Mouse (Mus musculus) c-Kit-positive CD71-positive TER-119-negative erythroid progenitor cells, embryonic 14.5 days (primary cell): ENCODE measurements around the gene Tcp11l2.

Experiments
- DNase-seq: peaks from one replicate; pipeline ENCODE4 v3.0.0-alpha.2; 2013; ENCODE audit warnings: low read depth

The Tcp11l2 gene

DNA sequence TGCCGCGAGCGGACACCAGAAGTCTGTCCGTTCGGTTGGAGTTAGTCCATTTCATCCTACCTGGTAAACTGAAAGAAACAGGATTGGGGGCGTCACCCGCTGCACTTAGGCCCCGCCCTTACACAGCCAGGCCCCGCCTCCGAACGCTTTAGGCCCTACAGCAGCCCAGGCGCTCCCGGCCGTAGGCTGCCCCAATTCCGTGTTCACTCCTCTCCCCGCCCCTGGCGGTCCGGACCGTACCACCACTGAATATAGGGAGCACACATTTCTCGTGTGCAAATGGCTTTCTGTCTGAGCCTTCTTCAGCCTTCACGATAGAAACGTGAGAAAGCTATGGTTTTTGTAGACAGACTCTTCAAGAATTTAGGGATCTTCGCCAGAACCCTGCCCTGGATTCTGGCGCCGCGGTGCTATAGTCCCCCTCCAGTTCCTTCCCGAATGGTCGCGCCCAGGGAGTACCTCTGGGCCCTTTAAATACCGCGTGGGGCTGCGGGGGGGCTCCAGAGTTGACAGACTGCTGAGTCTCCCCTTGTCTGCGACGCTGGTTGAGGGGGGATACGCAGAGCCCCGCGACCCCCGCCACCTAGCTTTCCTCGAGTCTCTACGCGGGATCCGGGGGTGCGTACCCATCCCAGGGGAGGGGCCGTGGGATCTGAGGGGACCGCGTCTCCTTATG lies at the start of gene Tcp11l2:
Gene Tcp11l2, plus strand, starts transcription at position 232 of the 676 bp plus-strand sequence.
- DNase-seq: peak; percentile 85

DNA sequence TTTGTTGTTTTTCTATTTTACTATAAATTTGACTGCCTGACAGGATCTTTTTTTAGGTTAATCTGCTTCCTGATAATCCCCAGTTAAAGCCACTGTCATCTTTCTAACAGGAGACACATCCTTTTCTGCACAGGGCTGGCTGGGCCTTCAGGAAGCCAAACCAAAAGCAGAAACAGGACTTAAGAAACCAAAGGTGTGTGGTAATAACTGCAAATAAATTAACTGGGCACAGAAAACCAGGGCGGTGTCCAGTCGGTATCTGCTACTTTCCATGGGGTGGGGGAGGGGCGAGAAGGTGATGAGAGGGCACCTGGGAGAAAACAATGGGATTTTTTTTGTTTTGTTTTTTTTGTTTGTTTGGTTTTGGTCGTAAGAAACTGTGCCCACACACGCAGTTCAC lies 49.4 kb upstream of the Tcp11l2 start:
- DNase-seq: no peak

DNA sequence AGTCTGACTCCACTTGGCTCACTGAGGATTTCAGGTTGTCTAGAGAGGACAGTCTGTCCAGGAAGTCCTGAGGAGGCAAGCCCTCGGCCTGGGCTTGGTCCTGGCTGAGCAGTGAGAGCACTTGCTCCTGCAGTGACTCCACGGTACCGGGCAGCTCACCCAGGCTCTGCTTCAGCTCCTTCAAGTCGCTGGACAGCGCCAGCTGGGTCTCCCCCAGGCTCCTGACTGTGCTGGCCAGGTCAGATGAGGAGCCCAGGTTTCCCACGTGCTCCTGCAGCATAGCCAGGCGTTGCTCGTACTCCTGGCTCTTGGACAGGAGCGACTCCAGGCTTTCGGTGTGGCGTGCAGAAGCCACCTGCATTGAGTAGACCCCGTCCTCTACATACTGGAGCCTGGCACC lies 48.8 kb upstream of the Tcp11l2 start:
- no peak for DNase-seq

DNA sequence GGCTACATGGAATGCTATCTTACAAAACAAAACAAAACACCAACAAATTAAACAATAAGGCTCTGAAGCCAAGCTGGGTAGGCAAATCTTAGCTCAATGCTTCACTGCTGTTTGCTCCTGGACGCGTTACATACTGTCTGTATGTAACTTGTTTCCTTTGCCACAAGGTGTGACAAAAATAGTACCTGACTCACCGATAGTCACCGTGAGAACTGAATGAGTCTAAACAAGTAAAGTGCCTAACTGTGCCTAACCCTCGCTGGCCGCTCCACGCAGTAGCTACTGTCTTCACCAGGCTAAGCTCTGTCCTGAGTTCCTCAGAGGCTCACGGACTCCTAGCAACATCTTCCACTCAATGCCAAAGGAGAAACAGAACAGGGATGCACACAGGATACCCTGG lies 46.0 kb upstream of the Tcp11l2 start:
- no peak for DNase-seq

DNA sequence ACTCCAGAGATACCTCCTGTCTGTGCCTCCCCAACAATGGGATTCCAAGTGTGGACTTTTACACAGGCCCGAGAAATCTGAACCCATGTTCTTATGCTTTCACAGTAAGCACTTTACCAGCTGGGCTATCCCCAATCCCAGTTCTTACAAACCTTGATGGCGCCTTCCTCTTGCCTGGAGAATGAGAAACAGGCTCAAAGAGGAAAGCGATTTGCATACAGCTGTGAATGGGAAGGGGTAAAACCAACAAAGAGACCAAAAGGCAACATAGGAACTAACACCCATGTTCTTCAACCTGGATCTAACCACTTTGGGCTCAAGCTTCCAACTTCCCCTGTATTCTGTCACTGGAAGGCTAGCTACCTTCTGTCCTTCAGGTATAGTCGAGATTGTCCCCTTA lies 44.9 kb upstream of the Tcp11l2 start:
- no peak for DNase-seq

DNA sequence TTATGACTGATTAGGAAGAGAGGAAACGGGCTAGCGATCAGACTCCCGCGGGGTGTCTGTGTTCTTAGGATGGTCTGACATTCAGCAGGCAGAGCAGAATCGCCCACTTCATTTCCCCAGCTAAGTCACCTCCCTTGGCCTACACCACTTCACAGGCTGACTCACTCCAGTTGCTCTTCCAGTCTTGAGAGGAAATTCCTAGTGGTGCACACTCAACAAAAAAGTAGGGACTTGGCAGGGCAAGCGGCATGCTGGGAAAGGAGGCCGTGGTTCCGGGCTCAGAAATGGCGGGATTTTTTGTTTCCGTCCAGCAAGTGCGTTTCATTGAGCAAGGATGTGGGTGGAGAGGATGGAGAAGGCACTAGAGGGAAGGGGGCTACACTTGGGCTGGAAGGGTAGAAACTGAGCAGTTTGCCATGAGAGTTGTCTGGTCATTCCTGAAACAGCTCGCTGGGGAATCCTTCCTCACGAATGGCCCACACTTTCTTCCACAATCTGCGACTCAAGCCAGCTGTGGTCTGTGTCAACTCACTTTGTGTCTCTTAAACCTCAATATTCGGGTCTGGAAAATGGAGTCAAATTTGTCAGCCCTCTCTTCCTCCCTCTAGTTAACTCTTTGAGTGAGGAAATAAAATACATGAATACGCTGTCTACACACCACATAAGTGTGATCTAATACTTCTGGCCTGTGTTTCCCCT lies 44.1 kb upstream of the Tcp11l2 start:
- DNase-seq: no peak

DNA sequence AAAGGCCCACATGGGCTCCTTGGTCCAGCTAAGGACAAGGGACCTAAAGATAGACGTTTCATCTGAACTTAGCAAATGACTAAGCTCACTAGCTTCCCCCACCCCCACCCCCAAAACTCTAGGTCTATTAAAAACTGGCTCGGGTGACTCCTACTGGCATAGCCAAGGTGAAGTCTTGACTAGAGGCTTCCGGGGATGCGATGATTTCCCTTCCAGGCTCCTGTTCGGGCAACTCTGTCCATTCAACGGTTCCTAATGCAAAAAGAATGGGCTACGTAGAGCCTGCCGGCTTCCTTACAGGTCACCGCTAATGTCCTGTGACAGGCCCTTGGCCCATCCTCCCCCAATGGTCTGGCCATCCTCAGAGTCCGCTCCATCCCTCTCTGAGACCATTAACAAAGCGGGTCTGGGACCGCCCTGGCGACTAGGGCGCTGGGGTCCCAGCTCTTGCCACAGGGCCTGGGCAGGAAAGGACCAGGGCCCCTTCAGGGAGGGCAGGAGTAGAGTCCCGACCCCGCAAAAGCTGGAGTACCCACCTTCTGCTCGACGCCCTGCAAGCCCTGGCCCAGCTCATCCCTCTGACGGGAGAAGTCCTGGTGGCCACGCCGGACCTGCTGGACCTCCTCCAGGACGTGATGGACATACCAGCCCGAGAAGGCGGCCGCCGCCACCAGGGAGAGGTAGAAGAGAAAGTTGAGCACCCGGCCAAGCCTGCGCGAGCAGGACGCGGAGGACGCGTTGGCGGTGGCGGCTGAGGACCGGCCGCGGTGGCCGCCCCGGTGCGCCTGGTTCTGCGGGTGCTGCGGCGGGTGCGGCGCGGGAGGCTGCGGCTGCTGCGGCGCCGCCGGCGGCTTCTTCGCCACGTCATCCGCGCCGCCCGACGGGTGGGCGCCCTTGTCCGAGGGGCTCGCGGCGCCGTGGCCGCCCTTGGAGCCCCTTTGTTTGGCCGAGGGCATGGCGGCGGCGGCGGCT lies 43.2 kb upstream of the Tcp11l2 start:
- DNase-seq: no peak

DNA sequence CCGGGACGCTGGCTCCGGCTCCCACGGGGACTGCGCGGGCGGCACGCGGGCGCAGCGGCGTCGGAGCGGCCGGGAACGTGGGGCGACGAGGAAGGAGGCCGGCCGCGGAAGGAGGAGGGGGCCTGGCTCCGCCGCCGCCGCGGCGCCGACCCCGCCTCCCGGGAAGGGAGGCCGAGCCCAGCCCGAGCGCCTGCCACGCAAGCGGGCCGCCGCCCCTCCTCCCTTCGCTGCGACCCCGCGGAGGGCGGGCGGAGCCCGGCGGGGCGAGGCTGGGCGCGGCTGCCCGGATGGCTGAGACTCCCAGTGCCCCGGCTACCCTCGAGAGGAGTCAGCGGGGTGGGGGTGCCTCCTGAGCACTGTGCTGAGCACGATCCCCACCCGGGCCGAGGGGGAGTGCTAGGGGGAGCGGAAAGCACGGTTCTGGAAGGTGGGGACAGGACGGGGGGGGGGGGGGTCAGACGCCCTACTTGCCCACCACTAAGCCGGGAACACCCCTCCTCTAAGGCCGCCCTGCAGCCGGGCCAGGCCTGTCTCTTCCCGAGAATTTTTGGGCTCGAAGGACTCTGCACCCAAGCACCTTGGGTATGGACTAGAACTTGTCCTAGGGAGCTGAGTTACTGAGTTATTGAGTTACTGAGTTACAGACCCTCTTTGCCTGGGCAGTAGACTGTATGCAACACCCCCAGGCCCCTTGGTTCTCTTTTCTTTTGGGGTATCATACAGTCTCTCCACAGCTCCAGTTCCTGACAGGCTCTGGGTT lies 42.3 kb upstream of the Tcp11l2 start, which contains the start of gene Ckap4:
Gene Ckap4, minus strand, starts transcription at position 151 of the 760 bp plus-strand sequence.
- no peak for DNase-seq

DNA sequence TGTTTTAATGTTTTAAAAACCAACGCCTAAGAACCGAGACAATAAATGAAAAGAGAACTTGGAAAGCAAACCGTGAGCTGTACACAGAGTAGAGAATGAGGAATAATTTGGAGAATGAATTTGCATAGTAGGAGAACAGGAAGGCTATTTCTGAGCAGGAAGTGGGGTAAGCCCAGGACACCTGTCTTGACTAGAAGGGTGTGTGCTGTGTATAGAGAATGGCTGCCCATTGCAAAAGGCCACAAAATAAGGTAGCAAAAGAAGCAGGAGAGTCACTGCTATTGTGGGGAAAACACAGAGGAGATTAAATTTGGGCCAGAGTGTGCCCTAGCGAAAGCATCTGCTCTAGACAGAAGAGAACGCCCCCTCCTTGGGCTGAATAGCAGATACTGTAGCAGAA lies 41.0 kb upstream of the Tcp11l2 start:
- no peak for DNase-seq

DNA sequence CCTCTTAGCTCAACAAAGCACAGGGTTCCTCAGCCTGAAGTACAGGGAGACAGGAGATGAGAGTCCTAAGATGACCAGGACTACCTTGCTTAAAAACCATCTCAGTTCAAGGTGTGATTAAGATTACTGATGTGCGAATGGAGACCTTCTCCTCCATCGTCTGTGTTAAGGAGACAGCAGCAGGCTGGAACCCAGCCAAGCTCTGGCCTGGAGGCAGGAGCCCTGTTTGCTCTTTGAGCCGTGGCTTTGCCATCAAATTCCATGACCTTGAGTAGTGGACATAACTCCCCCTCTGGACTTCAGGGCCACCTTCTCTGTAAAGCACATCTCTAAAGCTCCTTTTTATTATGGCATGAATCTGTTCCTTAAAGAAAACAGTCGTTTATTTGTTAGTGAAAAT lies 40.6 kb upstream of the Tcp11l2 start:
- no peak for DNase-seq

DNA sequence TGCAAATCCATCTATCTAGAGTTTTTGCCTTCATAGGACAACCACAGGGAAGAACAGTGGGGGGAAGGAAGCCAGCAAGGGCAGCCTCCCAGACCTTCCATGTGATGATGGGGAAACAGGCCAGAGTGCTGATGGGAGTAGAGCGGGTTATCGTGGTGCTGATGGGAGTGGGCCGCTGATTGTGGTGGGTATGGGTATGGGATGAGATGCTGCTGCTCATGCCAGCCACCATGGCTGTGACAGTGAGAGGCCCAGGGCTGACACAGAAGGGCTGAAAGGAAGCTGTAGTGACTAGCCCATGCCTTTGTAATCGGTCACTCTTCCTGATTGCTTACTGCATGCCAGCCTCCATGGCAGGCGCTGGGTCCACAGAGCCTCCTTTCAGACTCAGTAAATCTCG lies 36.8 kb upstream of the Tcp11l2 start:
- no peak for DNase-seq

DNA sequence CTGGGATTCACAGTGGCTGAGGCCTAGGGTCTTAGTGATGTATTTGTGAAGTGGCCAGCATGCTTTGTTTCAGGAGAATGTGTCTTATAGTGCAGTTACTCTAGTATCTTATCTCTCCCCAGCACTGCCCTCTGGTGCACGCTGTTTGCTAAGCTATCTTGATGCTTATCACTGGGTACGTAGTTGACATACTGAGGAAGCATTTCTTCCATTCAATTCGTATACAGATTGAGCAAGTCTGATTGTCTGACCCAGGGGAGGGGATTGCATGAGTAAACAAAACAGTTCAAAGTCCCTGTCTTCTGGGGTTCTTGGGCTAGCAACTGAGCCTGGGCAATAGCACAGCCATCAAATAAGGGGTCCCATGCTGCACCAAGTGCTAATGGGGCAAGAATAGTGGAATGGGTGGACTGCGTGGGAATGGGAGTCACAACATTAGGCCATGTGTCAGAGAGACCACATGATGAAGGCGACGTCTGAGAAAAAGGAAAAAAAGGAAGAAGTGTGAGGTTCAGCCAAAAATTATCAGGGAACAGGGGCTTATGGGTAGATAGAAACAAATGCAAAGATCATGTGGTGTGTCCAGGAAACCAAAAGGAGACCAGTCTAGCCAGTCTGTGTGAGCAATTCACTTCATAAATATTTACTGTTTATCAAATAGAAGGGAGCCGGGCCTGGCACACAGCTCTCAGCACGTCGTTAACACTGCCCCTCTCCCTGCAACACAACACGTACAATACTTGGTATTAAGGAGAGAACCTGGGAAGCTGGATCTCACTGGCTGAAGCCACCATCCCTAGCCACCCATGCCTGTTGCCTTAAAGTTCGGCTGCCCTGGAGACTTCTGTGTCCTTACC lies 33.4 kb upstream of the Tcp11l2 start:
- no peak for DNase-seq

DNA sequence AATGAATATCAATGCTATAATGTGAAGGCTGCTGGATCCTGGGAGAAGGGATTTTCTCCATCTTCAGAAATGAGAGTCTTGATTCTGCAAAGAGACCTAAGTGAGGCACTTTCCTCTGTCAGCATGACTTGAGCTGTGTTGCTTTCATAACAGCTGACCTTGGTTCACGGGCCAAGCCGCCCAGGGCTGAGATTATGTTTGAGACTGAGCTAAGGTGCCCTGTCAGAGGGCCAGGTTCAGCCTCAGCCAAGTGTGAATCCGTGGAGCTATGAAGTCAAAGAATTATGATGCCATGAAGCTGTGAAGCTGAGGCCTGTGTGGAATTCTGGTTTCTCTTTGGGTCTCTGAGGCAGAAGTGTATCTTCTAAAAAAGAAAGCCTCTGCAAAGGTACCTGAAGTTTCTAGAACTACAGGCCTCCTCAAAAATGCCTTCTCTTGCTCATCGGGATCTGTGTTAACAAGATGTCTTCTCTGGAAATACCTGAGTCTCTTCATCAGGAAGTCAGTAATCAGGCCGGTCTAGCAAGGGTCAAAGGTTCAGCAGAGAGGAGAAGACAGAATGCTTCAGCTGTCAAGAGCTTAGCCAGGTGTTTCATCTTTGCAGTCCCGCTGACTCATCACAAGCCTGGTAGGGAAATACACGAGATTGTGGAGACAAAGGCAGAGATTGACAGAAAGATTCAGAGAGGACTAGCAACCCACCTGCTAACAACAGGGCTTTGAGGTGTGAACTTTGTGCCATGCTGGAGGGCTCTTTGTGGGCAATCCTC lies 31.4 kb upstream of the Tcp11l2 start:
- no peak for DNase-seq

DNA sequence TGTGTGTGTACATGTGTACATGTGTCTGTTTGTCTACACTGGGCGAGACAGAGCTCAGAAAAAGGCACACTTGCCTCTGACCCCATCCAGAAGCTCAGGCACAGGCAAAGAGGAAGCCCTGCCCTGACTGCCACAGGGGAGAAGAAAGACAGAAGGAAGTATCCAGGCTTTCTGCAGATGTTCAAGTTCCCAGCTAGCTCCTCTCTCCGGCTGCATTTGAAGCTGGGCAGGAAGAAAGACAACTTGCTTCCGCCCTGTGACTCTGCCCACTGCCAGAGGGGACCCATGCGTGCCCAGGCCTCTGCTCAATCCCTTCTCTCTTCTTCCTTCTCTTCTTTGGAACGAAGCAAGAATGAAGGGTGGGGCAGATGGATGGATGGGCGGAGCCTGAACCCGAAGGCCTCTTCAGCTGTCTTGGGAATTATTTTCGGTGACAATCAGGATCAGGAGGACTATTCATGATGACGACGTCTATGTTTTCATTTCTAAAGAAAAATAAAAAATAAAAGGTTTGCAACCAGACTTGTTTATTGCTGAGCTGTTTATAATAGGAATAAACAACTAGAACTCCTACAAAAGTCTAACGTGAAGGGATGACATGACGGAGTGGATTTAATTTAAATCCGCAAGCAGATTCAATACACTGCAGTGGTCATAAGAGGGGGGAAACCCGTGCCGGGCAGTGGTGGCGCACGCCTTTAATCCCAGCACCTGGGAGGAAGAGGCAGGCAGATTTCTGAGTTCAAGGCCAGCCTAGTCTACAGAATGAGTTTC lies 27.1 kb upstream of the Tcp11l2 start:
- DNase-seq: no peak

DNA sequence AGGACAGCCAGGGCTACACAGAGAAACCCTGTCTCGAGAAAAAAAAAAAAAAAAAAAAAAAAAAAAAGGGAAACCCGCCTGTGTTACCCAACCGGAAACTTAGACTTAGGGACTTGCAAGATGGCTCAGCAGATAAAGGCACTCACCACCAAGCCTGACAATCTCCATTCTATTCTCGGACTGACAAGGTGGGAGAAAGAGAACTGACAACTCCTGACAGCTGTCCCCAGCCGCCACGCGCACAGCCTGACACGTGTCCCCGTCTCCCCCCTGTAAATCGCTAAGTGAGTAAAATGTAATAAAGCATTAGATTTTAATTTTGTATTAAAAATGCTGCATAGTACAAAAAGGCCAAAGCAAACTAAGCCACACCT lies 26.5 kb upstream of the Tcp11l2 start:
- DNase-seq: no peak

DNA sequence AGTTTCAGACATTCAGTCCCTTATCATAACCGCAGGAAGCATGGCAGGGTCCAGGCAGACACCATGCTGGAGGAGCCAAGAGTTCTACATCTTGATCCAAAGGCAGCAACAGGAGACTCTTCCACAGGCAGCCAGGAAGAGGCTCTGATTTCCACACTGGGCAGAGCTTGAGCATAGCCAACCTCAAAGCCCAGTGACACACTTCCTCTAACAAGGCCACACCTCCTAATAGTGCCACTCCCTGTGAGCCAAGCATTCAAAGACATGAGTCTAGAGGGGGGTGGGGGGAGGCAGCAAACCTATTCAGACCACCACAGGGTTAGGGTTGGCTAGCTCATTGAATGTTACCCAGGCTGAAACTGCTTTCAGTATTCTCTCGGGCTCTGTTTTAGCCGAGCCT lies 24.6 kb upstream of the Tcp11l2 start:
- no peak for DNase-seq

DNA sequence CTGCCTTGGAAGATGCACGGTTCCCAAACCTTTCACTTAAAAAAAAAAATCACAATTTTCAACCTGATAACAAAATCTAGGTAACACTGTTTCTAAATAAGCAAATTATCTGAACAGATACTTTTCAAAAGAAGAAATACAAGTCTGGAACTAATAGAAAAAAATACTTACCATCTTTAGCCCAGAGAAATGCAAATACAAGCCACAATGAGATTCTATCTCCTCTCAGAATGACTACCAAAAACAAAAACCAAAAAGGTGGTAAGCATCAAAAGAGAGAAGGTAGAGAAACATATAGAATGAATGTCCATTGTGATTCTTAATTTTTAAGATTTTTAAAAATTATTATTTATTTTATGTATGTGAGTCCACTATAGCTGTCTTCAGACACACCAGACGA lies 23.9 kb upstream of the Tcp11l2 start:
- no peak for DNase-seq

DNA sequence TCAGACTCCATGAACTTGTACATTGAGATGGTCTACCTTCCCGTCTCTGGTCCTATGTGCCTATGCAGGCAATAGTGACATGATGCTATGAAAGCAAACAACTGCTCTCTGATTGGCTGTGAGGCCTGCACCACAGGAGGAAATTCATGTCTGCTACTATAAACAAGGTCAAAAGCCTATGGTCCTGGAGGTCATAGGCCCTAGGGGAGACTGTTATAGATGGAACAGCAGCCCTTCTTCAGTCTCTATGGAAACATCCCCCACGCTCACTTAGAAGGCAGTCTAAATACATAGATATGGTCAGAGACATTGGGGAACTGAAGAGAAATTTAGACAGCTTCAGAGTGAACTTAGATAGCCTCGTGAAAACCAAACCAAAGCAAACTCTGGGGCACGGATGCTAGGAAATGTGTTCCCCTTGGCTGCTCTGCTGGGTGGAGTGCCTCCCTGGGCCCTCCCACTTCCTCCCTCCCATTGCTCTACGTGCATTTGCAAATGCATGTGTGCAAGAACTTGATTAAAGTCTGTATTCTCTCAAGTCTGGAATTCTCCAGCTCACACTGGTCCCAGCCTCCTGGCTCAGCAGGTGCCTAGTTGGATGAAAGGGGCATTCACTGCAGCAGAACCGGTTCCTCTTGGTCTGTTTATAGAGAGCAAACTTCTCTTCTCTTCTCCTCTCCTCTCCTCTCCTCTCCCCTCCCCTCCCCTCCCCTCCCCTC lies 22.0 kb upstream of the Tcp11l2 start:
- no peak for DNase-seq

DNA sequence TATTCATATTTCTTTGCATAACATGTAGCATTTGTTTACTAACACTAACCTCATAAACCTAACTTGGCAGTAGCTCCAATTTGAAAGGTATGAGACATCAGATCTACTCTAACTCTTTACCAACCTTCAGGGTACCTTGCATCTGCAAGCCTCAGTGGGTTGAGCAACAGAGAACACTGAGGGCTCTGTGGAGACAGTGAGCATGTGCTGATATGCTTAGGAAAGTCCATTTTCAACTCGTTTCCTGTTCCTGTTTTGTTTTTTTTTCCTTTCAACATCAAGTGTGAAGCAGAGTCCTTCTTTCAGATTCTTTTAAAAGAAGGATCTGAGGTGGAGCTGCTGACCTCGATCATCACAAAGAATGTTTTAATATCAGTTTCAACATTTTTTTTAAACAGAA lies 20.3 kb upstream of the Tcp11l2 start:
- DNase-seq: no peak
